Mouse (Mus musculus): Measurements from ENCODE around the gene Numbl.
A peak's percentile ranks its signal among the peaks of the same experiment; 100 is the strongest.

Numbl gene

DNA sequence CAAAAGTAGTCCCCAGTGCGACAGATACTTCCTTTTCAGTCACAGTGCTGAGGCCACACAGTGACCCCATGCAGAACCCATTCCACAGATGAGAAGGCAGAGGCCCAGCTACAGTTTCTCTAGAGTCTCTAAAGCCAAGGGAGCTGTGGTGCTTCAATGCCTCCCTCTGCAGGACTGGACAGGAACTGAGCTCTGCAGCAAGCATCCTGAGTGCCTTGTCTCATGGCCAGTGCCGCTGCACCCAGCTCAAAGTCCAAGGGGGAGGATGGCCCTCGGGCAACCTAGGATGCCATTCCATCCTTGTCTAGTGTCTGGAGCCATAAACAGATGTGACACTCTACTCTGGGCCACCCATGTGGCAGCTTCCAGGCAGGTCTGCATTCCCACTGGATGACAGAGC, 2.5 kb upstream of the Numbl start:
- DNase-seq = peak; percentile 50 to 64

DNA sequence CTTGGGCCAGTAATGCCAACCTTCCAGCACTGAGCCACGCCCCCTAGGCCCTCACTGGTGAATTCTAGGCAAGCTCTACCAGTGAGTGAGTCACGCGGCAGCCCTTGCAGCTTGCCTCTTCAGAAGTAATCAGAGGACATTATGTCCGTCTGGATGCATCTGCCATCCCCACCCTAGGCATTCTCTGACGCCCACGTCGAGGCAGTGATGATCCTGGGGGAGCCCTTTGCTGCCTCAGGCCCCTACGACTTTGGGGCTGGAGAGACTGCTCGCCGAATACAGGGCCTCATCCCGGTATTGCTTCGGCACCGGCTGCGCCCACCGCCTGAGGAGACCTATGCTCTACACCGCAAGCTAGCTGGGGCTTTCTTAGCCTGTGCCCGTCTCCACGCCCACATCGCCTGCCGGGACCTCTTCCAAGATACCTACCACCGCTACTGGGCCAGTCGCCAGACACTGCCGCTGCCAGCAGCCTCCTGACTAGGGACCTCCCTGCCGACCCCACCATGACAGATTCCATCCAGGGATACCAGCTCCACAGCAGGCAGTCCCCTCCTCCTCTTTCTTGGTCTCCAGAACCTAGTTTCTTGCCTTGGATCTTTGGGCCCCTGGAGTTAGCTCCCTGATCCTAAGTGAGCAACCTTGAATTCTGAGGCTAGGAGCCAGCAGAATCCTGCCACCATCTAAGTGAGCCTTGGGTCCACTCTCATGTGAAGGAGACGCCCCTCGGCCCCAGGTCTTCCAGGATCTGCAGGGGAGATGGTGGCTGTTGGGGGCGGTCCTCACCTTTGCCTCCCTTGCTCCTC, 984 bp upstream of the Numbl start:
- peak; percentile 98 for DNase-seq

DNA sequence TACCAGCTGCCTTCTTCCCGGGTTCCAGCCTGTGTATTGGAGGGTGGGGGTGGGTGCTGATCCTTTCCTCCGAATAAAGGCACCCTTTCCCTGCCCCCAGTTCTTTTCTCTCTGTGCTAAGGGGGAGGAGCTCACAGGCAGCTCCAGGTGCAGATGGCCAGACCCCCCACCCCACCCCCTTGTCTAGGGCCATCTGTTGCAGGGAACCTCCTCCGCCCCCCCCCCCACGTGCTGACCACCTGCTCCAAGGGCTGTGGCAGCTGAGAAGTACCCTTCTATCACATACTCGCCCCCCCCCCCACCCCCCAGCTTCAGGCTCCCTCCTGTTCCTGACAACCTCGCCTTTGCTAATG, 405 bp upstream of the Numbl start:
- DNase-seq = peak; percentile 95 to 97

DNA sequence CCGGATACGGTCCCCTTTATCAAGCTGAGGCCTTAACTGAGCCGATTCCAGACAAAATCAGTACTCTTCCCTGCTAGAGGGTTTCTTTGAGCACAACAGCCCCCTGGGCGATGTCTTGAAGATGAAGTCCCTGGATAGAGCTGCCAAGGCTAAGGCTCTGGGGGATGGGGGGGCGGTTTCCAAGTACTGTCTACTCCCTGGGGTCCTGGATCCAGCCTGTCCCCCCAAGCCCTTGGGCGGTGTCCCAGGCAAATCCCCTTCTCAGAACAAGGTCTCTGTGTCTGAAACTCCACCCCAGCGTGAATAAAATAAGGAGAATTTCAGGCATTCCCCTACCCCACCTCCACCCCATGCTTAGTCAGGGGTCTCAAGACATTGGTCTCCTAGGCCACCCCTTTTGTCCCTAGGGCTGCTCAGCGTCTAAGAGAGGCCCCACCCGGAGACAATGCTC, 1.1 kb downstream of the Numbl start:
- peak; percentile 76 for DNase-seq

DNA sequence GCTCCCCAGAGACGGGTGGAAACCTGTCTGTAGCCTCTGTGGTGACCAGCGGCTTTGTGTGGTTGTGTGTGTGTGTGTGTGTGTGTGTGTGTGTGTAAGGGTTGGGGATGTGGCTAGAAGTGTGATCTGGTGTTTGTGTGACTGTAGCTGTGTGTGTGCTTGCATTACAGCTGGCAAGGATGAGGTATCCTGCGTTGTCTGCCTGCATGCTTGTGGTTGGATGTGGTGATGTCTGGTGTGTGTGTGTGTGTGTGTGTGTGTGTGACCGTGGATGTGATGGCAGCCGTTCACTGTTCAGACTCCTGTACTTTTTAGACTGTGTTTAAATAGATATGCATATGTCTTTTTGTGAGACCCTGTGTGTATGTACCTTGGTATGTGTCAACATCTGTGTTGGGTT, 1.5 kb downstream of the Numbl start:
- DNase-seq = peak; percentile 59 to 60

DNA sequence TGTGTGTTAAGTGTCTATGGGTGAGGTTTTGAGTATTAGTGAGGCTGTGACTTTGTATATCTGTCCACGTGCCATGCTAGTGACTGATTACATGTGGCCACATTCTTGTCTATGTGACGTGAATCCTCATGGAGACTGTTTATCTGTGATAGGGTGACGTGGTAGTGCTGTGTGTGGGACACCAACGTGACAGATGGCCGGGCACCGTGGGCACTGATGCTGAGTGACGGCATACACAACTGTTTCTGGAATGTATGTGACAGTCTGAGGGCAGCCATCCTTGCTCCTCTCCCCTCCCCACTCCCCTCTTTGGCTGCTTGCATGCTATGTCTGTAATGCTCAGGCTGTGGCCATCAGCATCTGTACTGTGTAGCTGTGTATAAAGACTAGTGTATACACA, 2.6 kb downstream of the Numbl start:
- peak; percentile 57 to 72 for DNase-seq

DNA sequence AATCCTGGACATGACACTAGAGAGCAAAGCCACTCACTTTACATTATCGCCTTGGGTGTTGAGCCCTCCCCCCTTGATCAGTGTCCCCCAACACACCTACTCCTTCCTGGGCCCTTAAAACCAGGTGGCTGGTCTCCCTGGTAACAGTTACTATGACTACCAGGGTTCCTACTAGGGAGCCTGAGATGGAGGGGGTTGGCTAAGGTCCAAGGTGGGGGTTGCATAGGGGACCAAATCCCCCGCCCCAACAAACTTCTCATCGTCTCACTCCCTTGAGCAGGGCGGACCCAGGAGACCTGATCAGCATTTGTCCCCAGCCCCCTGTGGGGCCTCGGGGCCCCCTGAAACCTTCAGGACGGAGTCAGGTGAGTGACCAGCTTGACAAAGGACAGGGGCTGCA, 3.7 kb downstream of the Numbl start:
- DNase-seq = peak; percentile 60 to 64

DNA sequence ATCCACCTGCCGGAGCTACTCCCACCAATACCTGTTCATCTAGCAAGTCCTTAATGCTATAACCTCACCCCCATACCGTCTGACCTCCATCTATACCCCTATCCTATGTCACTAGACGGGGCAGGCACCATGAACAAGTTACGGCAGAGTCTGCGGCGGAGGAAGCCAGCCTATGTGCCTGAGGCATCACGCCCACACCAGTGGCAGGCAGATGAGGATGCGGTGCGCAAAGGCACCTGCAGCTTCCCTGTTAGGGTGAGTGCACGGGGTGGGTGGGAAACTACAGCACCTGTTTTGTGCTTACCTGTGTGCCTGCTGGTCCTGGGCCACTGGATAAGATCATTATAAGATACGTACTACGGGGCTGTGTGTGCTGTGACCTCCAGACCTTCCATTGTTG, 6.5 kb downstream of the Numbl start:
- no peak for DNase-seq

DNA sequence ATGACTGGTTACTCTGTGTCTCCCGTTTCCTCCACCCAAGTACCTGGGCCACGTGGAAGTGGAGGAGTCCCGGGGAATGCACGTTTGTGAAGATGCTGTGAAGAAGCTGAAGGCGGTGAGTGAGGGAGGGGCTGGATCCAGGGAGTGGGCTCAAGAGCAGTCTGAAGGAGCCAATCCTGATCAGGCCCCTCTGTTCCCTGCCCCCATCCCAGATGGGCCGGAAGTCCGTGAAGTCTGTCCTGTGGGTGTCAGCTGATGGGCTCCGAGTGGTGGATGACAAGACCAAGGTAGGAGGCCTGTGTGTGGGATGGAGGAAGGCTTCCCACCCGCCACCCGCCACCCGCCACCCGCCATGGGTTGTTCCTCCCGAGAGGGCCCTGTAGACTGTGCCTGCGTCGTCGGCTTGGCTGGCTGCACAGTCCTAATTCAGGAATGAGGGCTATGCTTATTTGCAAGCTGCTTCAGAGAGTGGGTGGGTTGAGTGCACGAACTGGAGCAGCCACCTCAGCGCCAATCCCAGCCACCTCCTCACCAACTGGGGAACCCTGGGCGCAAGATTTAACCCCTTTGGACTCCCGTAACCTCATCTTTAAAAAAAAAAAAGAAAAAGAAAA, 8.4 kb downstream of the Numbl start:
- no peak for DNase-seq

DNA sequence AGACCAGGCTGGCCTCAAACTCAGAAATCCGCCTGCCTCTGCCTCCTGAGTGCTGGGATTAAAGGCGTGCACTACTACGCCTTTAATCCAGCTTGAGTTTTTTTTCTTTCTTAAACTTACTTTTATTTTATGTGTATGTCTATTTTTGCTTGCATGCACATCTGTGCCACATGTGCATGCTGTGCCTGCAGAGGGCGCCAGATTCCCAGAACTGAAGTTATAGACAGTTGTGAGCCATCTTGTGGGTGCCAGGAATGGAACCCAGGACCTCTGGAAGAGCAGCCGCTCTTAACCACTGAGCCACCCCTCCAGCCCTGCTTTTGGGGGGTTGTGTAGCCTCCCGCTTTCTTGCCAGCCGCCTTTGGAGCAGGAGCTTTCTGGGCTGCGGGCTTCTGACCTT, 13.2 kb downstream of the Numbl start:
- no peak for DNase-seq

DNA sequence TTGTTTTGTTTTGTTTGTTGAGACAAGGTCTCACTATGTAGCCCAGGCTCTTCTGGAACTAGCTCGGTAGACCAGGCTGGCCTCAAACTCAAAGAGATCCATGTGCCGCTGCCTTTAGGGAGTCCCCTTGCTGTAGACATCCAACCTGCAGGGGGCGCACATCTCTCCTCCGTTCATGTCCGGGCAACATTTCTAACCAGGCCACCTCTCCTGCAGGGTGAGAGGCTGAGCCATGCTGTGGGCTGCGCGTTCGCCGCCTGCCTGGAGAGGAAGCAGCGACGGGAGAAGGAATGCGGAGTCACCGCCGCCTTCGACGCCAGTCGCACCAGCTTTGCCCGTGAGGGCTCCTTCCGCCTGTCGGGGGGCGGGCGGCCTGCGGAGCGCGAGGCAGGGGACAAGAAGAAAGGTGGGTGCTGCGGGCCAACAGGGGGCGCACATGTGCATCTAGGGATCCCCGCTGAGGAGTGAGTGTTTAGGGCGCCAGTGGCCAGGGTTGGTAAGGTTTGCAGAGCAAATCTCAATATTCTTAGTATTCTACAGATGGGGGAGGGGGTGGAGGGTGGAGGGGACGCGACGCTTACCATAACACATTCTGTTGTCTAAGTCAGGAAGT, 15.6 kb downstream of the Numbl start:
- DNase-seq = peak; percentile 65 to 75

DNA sequence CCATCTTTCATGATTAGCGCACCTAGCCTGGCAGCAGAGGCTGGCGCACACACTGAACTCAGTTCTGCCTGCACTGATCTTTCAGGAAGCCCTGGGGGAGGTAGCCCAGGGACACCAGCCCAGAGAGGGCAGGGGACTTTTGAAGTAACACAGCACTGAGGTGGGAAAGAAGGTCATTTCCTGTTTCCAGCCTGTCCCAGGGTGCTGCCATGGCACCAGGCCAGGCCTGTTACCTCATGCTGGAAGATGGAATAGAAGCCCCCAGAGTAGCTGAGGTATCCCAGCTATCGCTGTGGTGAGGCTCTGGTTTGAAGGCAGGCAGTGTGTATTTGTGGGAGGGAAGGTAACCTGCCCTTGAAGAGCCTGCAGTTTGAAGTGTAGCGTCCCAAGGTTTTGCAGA, 16.7 kb downstream of the Numbl start:
- peak in 1 of 2 experiments; percentile 28 for DNase-seq

DNA sequence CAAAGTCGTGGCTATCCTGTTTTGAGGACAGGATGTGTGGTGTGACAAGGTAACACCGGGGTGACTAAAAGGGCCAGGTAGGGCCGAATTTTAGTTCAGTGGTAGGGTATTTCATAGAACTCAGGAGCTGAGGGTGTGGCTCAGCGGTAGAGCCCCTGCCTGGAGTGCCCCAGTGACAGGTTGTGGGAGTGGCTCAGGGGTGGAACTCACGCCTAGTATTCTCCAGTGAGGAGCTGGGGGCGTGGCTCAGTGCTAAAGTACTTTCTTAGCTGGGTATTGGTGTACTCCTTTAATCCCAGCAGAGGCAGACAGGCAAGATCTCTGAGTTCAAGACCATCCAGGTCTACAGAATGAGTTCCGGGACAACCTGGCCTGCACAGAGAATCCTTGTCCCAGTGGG, 17.8 kb downstream of the Numbl start:
- DNase-seq = no peak

DNA sequence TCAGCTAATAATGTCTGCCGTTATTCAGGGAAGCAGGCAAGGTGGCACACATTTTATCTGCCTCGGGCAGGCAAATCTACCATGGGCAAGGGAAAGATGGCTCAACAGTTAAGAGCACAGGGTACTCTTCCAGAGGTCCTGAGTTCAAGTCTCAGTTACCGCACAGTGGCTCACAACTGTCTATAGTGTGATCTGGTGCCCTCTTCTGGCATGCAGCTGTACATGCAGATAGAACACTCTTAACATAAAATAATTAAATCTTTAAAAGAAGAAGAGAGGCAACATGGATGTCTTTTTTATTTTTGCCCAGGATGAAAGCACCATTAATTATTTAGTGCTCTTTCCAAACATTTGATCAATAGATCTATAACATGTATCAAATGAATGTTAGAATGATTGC, 19.0 kb downstream of the Numbl start:
- peak; percentile 37 to 47 for DNase-seq

DNA sequence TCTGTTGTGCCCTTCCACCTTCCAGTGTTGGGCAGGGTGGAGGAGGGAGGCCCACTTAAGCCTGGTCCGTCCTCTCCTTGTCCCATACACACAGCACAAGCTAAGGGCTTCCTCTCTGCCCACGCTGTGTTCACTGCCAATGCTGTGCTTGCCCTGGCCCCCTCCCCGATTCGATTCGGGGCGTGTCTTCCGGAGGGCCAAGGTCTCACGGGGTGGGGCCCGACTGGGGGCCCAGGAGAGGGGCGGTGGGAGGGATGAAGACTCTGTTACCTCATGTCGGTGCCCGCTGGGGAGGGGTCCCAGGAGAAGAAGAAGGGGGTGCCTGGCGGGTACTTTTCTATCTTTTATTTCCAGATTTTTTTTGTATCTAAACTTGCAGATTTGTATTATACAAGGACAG, 23.5 kb downstream of the Numbl start:
- no peak for DNase-seq

DNA sequence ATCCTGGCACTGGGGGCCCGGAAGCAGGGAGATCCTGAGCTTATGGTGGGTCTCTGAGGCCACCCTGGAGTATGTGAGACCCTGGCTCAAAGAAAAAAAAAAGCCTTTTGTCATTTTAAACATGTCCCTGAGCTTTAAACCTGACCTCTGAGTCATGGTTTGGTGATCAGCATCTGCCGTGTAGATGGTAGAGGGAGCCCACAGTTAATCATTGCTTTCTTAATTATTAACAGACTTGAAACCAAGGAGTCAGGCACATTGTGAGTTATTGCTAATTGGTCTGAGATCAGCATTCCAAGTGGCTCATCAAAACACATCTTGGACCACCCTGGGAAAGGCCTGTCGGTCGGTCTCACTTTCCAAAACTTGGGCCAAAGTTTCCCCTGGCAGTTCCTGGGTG, 24.0 kb downstream of the Numbl start:
- DNase-seq = no peak

DNA sequence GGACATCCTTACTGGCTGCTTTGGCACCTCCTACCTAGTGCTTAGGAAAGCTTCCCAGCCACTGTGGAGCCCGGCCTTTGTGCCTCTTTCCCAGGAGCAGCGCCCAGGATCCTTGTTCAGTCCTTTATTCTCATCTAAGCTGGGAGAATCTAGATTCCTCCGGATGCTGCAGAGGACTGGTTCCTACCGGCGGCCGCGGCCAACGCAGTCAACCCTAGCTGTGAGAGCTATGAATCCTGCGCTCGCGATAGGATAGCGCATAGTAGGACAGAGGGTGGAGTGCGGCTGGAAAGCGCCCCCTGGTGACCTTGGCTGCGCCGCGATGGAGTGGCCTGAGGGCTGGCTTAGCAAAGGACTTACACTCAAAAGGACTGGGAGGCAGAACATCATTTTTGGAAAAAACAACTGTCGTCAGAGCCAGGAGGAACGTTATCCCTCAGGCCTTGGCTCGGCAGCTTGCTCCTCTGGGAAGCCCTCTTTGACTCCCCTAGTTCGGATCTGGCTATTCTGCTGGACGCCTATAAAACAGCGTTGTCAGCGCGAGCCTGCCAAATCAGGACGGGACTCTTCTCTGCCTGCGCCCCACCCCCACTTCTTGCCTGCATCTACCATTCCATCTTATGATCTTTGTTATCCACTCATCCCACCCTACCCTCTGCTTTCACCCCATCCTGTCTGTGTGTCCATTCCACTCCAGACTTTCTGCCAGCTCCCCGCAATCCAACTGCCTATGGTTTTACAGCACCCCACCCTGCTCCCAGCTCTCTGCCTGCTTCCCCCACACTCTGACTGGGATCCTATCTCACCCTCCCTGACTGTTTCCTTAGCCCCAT, 26.8 kb downstream of the Numbl start:
- peak; percentile 68 for DNase-seq

DNA sequence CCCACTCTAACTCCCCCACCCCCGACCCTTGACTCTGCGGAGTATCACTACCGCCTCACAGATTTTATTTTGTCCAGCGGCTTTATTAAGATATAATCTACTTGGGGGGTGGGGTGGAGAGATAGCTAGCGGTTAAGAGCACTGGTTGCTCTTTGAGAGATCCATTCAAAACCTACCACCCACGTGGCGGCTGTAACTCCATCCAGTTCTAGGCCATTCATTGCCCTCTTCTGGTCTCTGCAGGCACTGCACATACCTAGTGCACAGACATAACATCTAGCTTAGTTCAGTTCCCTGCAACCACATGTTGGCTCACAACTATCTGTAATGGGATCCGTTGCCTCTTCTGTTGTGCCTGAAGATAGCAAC, 27.4 kb downstream of the Numbl start:
- DNase-seq = peak; percentile 84 to 85

DNA sequence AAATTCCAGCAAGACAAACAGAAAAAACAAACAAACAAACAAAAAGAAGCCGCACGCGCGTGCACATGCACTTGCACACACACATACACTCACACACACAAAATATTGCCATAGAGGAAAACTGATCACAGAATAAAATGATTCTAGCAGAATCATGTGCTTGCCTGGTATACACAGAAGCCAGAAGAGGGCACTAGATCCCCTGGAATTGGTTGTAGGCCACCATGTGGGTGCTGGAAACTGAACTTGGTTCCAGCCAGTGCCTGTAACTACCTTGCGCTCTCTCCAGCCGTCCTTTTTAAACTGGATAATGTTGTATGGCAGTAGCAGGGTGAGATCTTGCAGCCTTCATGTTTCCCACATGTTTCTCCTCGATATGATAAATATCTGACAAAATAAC, 30.5 kb downstream of the Numbl start:
- no peak for DNase-seq

DNA sequence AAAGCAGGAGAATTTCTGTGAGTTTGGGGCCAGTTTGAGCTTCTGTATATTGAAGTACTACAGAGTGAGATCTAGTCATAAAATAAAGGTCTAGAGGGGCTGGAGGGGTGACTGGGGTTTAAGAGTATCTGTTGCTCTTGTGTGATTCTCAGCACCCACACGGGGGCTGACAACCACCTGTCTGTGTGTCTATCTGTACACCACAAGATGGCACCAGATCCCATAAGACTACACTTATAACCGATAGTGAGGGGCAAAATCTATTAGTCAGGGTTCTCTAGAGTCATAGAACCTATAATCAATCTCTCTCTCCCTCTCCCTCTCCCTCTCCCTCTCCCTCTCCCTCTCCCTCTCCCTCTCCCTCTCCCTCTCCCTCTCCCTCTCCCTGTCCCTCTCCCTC, 32.3 kb downstream of the Numbl start:
- no peak for DNase-seq

DNA sequence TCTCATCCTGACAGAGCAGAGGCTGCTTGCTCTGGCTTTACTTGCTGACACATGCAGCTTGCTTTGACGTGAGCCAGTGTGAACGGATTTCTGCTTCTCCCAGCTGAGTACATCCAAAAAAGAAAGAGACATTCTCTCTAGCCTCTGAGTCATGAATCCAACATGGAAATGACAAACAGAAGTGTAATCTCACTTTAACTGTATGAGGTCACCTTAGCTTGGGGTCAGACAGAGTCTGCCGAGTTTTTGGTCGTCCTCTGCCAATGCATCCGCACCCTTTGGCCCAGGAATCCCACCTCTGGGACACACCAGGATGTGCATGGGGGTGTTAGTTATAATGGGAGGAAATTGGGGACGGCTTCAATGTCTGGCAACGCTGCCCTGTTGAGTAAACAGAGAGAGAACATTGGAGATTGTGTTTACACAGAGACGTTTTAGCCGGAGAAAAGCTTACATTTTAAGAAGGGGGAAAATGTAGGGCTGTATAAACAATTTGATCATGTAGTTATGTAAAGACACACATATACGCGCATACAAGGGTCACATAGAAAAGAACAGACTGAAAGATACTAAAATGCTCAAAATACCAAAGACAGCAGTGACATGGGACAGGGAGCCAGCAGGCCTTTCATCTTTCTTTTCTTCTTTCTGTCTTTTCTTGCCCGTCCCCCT, 33.7 kb downstream of the Numbl start:
- no peak for DNase-seq

DNA sequence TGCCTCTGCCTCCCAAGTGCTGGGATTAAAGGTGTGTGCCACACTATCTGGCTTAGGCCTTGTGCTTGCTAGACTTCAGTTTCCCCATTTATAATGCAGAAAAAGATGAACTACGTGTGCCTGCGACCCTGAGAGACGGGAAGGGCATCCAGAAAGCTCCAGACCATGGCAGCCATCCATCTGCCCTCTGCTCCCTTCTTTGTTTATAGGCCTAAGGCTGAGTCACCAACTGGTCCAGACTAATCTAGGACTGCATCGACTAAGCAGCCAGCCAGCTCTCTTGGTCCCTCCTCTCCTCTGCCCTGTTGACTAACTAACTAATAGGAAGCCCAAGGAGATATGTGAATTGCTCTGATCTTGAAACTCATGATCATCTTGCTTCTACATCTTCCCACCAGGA, 37.7 kb downstream of the Numbl start:
- DNase-seq = no peak

DNA sequence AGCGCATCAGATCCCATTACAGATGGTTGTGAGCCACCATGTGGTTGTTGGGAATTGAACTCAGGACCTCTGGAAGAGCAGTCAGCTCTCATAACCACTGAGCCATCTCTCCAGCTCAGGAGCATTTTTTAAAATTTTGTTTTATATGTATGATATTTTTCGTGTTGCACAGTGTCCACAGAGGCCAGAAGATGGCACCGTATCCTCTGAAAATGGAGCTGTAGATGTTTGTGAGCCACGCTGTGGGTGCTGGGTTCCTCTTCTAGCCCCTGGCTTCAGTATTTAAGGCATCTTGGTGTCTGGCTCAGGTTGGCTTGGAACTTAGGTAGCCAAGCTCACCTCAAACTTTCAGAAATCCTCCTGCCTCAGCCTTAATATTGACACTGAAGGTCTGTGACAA, 38.3 kb downstream of the Numbl start:
- no peak for DNase-seq
